Mouse (Mus musculus) liver, embryonic 12.5 days (tissue): ENCODE data around the gene Olfr700. TPM values are rescaled to one million over a fixed set of nuclear protein-coding genes. Genes with fewer than 3 reads are reported as not detected.
"Not testable (repeated sequence)": the region's sequence is repeated elsewhere in the genome, so short reads cannot be mapped to it uniquely, and the experiment has no call there.

Source experiments
- ATAC-seq: fragments of 200-750 bp; cut with Nextera tagmentation; 2 replicates; pipeline ENCODE4 v1.8.0; 2017; ENCODE audit warnings: moderate number of reproducible peaks, mild to moderate bottlenecking, moderate library complexity
- H3K27ac ChIP-seq: fragments of 300-500 bp; sonication (generic); 2 replicates; pipeline ENCODE4 v1.5.1; 2016; ENCODE audit warnings: mild to moderate bottlenecking
- H3K27me3 ChIP-seq: fragments of 300-500 bp; sonication (generic); replicated peaks from 2 replicates; pipeline ENCODE4 v1.6.1; 2016; ENCODE audit warnings: mild to moderate bottlenecking, moderate library complexity
- H3K36me3 ChIP-seq: fragments of 300-500 bp; sonication (generic); 2 replicates; pipeline ENCODE4 v1.6.1; 2016; ENCODE audit warnings: mild to moderate bottlenecking, moderate library complexity
- H3K4me1 ChIP-seq: fragments of 300-500 bp; sonication (generic); 2 replicates; pipeline ENCODE4 v1.6.1; 2016
- H3K4me2 ChIP-seq: fragments of 300-500 bp; sonication (generic); 2 replicates; pipeline ENCODE4 v1.6.1; 2016; ENCODE audit warnings: mild to moderate bottlenecking, moderate library complexity
- H3K4me3 ChIP-seq: fragments of 300-500 bp; sonication (generic); 2 replicates; pipeline ENCODE4 v1.5.1; 2016; ENCODE audit warnings: mild to moderate bottlenecking, moderate library complexity
- H3K9ac ChIP-seq: fragments of 300-500 bp; sonication (generic); 2 replicates; pipeline ENCODE4 v1.6.1; 2016; ENCODE audit warnings: mild to moderate bottlenecking, moderate library complexity
- H3K9me3 ChIP-seq: fragments of 300-500 bp; sonication (generic); replicated peaks from 2 replicates; pipeline ENCODE4 v1.6.1; 2016; ENCODE audit warnings: mild to moderate bottlenecking, moderate library complexity
- WGBS: fragments of 180-500 bp; shearing (Covaris S2); methylation state at CpG from one replicate; pipeline ENCODE4 v1.1.7; 2016; ENCODE audit not compliant: insufficient replicate concordance; 5-methylcytosine and 5-hydroxymethylcytosine counted together
- polyA plus RNA-seq: library from polyadenylated mRNA; unstranded; fragments of >200 nt; fragmentation: Nextera tagmentation; extraction: Ambion mirVana; gene quantifications from 2 replicates; pipeline ENCODE4 v1.2.1, GENCODE M21; 2016

Olfr700 gene
- polyA plus RNA-seq = not detected in 2 replicates

DNA sequence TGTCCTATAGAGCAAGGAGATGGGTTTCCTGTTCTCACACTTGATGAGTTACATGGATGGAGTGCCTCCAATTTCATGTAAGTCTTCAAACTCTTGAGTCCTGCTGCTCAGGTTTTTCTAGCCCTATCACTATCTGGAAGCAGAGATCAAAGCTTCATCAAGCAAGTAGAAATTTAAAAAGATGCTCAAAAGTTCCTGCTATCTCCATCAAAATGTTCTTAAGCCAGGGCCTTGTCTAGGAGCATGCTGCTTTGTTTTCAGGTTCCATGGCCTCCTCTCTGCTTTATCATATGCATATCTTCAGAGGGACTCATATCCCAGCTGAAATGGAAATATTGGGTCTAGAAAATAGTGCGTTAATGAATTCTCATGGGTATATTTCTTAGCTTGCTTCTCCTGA, at the start of gene Olfr700:
Gene Olfr700, minus strand, starts transcription at position 101 of the 400 bp plus-strand sequence.
- Histone ChIP-seq H3K4me1 (no peaks in the 10 kb centered on the region), H3K9me3 (no peaks in the 10 kb centered on the region), H3K4me3 (no peak within 1 kb of the TSS), H3K4me2 (no peak within 1 kb of the TSS), H3K27me3 (no peaks in the 10 kb centered on the region), H3K36me3 (no peaks in the 10 kb centered on the region), H3K9ac (no peak within 1 kb of the TSS), H3K27ac (no peak within 1 kb of the TSS)
- WGBS = 82% methylated on average over 1 of the region's 1 CpGs
- ATAC-seq = no peak

DNA sequence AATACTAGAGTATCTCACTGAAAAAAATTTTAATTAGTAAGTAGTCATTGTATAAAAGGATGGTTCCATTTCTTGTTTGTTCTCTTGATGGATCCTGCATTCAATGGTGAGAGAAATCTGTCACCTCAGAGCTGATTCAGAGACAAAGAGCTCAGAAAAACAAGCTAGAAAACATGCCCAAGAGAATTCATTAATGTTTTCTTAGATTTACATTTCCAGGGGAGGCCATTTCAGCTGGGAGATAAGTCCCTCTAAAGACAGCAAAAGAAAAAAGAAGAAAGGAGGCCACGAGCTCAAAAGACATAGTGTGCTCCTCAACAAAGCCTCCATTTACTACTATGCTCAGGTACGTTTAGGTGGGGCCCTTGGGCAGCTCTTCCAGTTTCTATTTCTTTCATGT, 34.4 kb upstream of the Olfr700 start, which contains the start of gene Olfr703:
Gene Olfr703, plus strand, starts transcription at position 301 of the 400 bp plus-strand sequence.
- no peak within 1 kb of the TSS for H3K9ac ChIP-seq
- no peak for ATAC-seq
- H3K36me3 ChIP-seq = no peaks in the 10 kb centered on the region
- no peaks in the 10 kb centered on the region for H3K9me3 ChIP-seq
- no peak within 1 kb of the TSS for H3K27ac ChIP-seq
- H3K4me1 ChIP-seq = no peaks in the 10 kb centered on the region
- WGBS = 50% methylated on average over 2 of the region's 2 CpGs
- no peaks in the 10 kb centered on the region for H3K27me3 ChIP-seq
- no peak within 1 kb of the TSS for H3K4me2 ChIP-seq
- no peak within 1 kb of the TSS for H3K4me3 ChIP-seq

DNA sequence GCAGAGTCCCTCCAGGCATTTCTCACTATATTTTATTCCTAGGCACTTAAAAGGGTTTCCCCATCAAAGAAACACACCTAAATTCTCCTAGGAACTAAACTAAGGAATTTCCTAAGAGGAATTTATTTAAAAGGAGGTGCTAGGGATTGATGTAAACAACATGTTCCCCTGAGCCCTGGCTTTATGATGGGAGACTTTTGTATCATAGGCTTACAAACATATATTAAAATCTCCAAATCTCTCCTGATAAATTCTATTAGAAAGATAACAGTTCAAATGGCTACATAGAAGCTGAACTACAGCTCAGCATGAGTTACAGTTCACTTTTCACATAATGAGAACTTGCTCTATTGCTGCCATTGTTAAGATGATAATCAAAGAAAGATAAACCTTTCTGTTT, 25.2 kb upstream of the Olfr700 start, which contains the start of gene Olfr702:
Gene Olfr702, minus strand, starts transcription at position 101 of the 400 bp plus-strand sequence.
- H3K4me3 ChIP-seq = no peak within 1 kb of the TSS
- H3K9me3 ChIP-seq = no peaks in the 10 kb centered on the region
- H3K36me3 ChIP-seq = no peaks in the 10 kb centered on the region
- H3K27me3 ChIP-seq = no peaks in the 10 kb centered on the region
- no peak within 1 kb of the TSS for H3K4me2 ChIP-seq
- no peak within 1 kb of the TSS for H3K9ac ChIP-seq
- H3K4me1 ChIP-seq = no peaks in the 10 kb centered on the region
- no peak for ATAC-seq
- no peak within 1 kb of the TSS for H3K27ac ChIP-seq

DNA sequence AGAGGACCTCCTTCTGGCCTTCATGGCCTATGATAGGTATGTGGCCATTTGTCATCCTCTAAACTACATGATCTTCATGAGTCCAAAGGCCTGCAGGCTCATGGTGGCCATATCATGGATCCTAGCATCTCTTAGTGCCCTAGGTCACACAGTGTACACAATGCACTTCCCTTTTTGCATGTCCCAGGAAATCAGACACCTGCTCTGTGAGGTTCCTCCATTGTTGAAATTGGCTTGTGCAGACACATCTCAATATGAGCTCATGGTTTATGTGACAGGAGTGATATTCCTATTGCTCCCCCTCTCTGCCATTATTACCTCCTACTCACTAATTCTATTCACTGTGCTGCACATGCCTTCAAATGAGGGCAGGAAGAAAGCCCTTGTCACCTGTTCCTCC, 9.8 kb upstream of the Olfr700 start:
- Histone ChIP-seq H3K27ac (no peak overlapping the region), H3K4me1 (no peaks in the 10 kb centered on the region), H3K9me3 (no peaks in the 10 kb centered on the region), H3K4me2 (no peak overlapping the region), H3K27me3 (no peaks in the 10 kb centered on the region), H3K9ac (no peak overlapping the region), H3K4me3 (no peak overlapping the region), H3K36me3 (no peaks in the 10 kb centered on the region)
- ATAC-seq = no peak

DNA sequence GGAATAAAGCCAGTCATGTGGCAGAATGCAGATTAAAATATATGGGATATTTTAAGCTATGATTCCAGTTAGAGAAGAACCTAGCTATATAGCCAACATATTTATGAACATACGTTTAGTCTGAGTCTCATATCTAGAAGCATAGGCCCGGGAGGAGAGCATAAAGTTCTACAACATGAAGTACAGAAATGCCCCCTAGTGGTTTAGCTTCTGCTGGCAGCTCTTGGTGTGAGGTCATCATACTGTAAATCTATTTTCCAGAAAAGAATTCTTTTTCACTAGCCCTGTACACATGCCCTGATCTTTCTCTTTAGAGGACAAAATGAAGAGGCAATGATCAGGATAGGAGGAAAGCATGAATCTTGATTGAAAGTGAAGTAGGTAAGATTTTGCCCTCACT, 7.1 kb upstream of the Olfr700 start:
- H3K4me3 ChIP-seq = no peak overlapping the region
- no peak overlapping the region for H3K9ac ChIP-seq
- no peak overlapping the region for H3K4me2 ChIP-seq
- H3K36me3 ChIP-seq = no peaks in the 10 kb centered on the region
- H3K4me1 ChIP-seq = no peaks in the 10 kb centered on the region
- no peak overlapping the region for H3K27ac ChIP-seq
- ATAC-seq = 0 out of 2 replicates have a peak, but pooled peaks have one; percentile 37
- 28% methylated on average over 2 of the region's 2 CpGs for WGBS
- no peaks in the 10 kb centered on the region for H3K9me3 ChIP-seq
- no peaks in the 10 kb centered on the region for H3K27me3 ChIP-seq

DNA sequence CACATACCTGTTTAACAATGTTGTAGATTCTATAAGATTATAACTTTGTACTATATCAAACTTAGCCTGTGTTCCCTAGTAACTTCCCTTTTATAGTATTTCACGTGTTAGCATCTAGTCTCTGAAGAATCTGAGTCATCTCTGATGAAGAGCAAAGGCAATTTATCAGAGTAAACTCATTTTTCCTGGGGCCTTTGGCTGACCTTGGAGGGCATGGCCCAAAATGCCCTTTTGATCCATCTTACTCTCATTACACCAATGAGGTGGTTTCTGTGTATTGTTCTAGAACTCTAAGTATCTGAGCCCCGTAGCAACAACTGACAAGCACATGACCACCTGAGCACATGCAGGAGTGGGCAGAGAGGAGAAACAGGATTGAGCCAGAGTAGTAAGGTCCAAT, 5.2 kb upstream of the Olfr700 start, which contains the start of gene Olfr701:
Gene Olfr701, plus strand, starts transcription at position 301 of the 400 bp plus-strand sequence.
- H3K4me1 ChIP-seq = no peaks in the 10 kb centered on the region
- H3K27ac ChIP-seq = no peak within 1 kb of the TSS
- H3K4me3 ChIP-seq = no peak within 1 kb of the TSS
- H3K9me3 ChIP-seq = no peaks in the 10 kb centered on the region
- no peaks in the 10 kb centered on the region for H3K36me3 ChIP-seq
- 44% methylated on average over 2 of the region's 2 CpGs for WGBS
- H3K9ac ChIP-seq = no peak within 1 kb of the TSS
- ATAC-seq = no peak
- no peak within 1 kb of the TSS for H3K4me2 ChIP-seq
- no peaks in the 10 kb centered on the region for H3K27me3 ChIP-seq

DNA sequence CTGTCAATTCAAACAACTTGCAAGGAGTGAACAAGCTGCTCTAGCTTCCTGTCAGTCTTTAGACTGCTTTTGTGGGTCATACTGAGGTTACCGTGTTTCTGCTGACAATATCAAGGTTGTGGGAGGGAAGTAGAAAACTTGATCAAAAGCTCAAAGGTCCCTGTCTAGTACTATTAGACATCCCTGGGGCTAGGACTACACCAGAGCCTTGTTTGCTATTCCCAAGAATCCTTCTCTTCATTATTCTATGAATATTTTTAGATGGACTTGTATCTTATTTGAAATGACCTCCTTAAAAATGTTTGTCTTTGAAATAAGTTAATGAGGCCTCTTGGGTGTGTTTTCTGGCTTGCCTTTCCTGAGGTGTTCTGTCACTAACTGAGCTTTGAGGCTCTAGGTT, 15.5 kb downstream of the Olfr700 start, which contains the start of gene Olfr699:
Gene Olfr699, minus strand, starts transcription at position 101 of the 400 bp plus-strand sequence.
- H3K4me2 ChIP-seq = no peak within 1 kb of the TSS
- ATAC-seq = no peak
- no peaks in the 10 kb centered on the region for H3K27me3 ChIP-seq
- no peaks in the 10 kb centered on the region for H3K4me1 ChIP-seq
- H3K36me3 ChIP-seq = no peaks in the 10 kb centered on the region
- H3K4me3 ChIP-seq = no peak within 1 kb of the TSS
- H3K27ac ChIP-seq = no peak within 1 kb of the TSS
- no peaks in the 10 kb centered on the region for H3K9me3 ChIP-seq
- 53% methylated on average over 1 of the region's 1 CpGs for WGBS
- no peak within 1 kb of the TSS for H3K9ac ChIP-seq

DNA sequence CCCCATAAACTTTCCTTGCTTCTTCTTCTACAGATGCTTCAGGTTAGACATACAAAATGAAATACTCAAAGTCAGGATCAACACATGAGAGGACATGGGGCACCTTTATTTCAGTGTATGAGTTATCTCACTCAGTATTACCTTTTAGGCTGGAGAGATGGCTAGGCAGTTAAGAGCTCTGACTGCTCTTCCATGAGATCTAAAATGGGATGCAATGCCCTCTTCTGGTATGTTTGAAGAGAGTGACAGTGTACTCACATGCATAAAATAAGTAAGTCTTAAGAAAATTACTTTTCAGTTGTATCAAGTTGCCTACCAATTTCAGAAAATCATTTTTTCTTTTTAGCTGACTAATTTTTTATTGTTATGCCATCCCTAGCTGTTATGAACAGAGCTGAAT, 20.3 kb downstream of the Olfr700 start:
- no peak for ATAC-seq
- H3K9ac ChIP-seq = no peak overlapping the region
- no peak overlapping the region for H3K27ac ChIP-seq
- H3K4me3 ChIP-seq = no peak overlapping the region
- H3K4me1 ChIP-seq = no peaks in the 10 kb centered on the region
- H3K27me3 ChIP-seq = no peaks in the 10 kb centered on the region
- no peak overlapping the region for H3K4me2 ChIP-seq
- H3K36me3 ChIP-seq = no peaks in the 10 kb centered on the region
- no peaks in the 10 kb centered on the region for H3K9me3 ChIP-seq

DNA sequence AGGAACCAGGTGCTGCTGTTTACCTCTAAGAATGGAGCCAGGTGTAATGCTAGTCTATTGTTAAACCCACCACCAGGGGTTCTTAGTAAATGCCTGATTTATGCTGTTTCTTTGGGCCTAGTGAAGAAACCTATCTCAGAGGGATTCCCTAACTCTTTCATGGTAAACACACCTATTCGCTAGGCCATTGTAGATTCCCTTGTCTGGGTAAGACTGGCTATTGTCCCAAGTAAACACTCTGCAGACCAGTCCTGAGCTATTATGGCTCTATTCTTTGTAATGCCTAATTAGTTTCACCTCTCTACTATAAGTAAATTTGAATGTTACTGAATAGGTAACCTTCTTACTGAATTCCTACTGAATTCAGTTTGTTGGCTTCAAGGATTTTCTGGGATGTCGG, 47.6 kb downstream of the Olfr700 start:
- not testable (repeated sequence) for ATAC-seq, H3K4me1 ChIP-seq, H3K9me3 ChIP-seq, H3K36me3 ChIP-seq, H3K9ac ChIP-seq, H3K4me3 ChIP-seq, H3K4me2 ChIP-seq, H3K27me3 ChIP-seq, H3K27ac ChIP-seq
- 76% methylated on average over 2 of the region's 2 CpGs for WGBS

DNA sequence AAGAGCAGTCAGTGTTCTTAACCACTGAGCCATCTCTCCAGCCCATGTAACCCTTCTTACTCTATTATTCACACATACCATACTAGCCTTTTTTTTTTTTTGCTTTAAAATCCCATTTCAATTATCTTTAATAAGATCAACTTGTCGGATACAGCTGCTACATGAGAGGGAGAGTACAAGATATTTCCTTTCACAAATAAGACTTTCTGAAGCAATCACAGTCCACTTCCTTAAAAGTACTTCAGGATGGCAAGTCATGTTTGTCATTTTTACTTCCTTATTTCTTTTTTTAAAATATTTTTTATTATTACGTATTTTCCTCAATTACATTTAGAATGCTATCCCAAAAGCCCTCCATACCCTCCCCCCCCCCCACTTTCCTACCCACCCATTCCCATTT, 49.8 kb downstream of the Olfr700 start:
- ATAC-seq = no peak
- no peaks in the 10 kb centered on the region for H3K4me1 ChIP-seq
- H3K27me3 ChIP-seq = no peaks in the 10 kb centered on the region
- no peak overlapping the region for H3K4me3 ChIP-seq
- no peaks in the 10 kb centered on the region for H3K9me3 ChIP-seq
- H3K36me3 ChIP-seq = no peaks in the 10 kb centered on the region
- H3K9ac ChIP-seq = no peak overlapping the region
- no peak overlapping the region for H3K27ac ChIP-seq
- 79% methylated on average over 2 of the region's 2 CpGs for WGBS
- H3K4me2 ChIP-seq = no peak overlapping the region

Other genes starting within 250 kb of the Olfr700 start
- not detected in 2 replicates for gene Olfr693, start 128.2 kb downstream of the Olfr700 start, polyA plus RNA-seq
- gene Olfr694, start 117.0 kb downstream of the Olfr700 start, polyA plus RNA-seq = not detected in 2 replicates
- gene Olfr695, start 92.4 kb downstream of the Olfr700 start, polyA plus RNA-seq = not detected in 2 replicates
- gene Olfr697, start 66.4 kb downstream of the Olfr700 start, polyA plus RNA-seq = not detected in 2 replicates
- gene Olfr698, start 53.4 kb downstream of the Olfr700 start, polyA plus RNA-seq = not detected in 2 replicates
- gene Olfr699, start 15.6 kb downstream of the Olfr700 start, polyA plus RNA-seq = not detected in 2 replicates
- gene Olfr701, start 5.3 kb upstream of the Olfr700 start, polyA plus RNA-seq = 0.02 TPM in 1 of 2 replicates, not detected in the other
- gene Olfr702, start 25.1 kb upstream of the Olfr700 start, polyA plus RNA-seq = not detected in 2 replicates
- gene Olfr703, start 34.5 kb upstream of the Olfr700 start, polyA plus RNA-seq = not detected in 2 replicates
- gene Olfr704, start 54.4 kb upstream of the Olfr700 start, polyA plus RNA-seq = not detected in 2 replicates
- not detected in 2 replicates for gene Olfr705, start 68.1 kb upstream of the Olfr700 start, polyA plus RNA-seq
- gene Olfr706, start 79.3 kb upstream of the Olfr700 start, polyA plus RNA-seq = not detected in 2 replicates
- not detected in 2 replicates for gene Olfr707, start 92.4 kb upstream of the Olfr700 start, polyA plus RNA-seq
- gene Olfr1532-ps1, start 99.2 kb upstream of the Olfr700 start, polyA plus RNA-seq = not detected in 2 replicates
- gene Olfr709-ps1, start 123.4 kb upstream of the Olfr700 start, polyA plus RNA-seq = not detected in 2 replicates
- not detected in 2 replicates for gene Olfr710, start 139.5 kb upstream of the Olfr700 start, polyA plus RNA-seq
- not detected in 2 replicates for gene Olfr6, start 155.1 kb upstream of the Olfr700 start, polyA plus RNA-seq
- gene Olfr711, start 166.6 kb upstream of the Olfr700 start, polyA plus RNA-seq = not detected in 2 replicates
- gene Olfr2, start 197.2 kb upstream of the Olfr700 start, polyA plus RNA-seq = not detected in 2 replicates
- gene Olfr713, start 222.3 kb upstream of the Olfr700 start, polyA plus RNA-seq = not detected in 2 replicates